Mouse (Mus musculus): ENCODE data around the gene Snx22. TPM values are rescaled to one million over a fixed set of nuclear protein-coding genes. Genes with fewer than 3 reads are reported as not detected.

The Snx22 gene
- polyA plus RNA-seq (2014; fragmentation: Nextera tagmentation; extraction: Ambion mirVana): 6.5 and 7.0 TPM in 2 replicates

DNA sequence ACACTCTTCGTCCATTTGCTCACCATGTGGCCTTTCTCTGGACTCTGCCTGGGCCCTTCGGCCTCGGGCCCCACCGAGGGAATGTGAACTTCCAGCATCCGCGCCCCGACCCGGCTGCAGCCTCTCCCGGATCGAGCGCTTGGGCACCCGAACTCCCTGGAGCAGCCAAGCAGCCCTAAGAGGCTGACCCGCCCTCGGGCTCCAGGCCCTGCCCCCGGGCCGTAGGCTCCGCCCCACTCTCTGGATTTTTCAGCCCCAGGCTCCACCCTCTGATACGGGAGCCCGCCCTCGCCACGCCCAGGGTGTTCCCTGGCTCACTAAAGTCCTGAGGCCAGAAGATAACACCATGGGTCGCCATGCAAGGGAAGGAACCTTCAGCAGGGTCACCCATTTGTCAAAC is at the start of gene Snx22:
Snx22 (minus strand) TSS at position 137 of the 400 bp plus-strand sequence.
- Histone ChIP-seq H3K9ac (ENCODE audit: low read depth, low read length) (peak within 1 kb of the TSS; percentile 73), H3K4me3 (ENCODE audit: low read depth, low read length) (peak within 1 kb of the TSS; percentile 71), H3K9me3 (ENCODE audit: control insufficient read depth, low read length) (no peaks in the 10 kb centered on the region), H3K4me1 (replicated peaks; ENCODE audit: control insufficient read depth, insufficient read depth, low read length) (peaks cover 14% of the 10 kb centered on the region), H3K27ac (ENCODE audit: low read depth, low read length) (peak within 1 kb of the TSS; percentile 46), H3K4me2 (peak within 1 kb of the TSS; percentile 99), H3K36me3 (ENCODE audit: control insufficient read depth, insufficient read depth, low read length) (peaks cover 15% of the 10 kb centered on the region), H3K27me3 (replicated peaks; ENCODE audit: control insufficient read depth, insufficient read depth, low read length) (peaks cover 25% of the 10 kb centered on the region)
- ATAC-seq (replicated peaks; ENCODE audit: low FRiP score) (peak; percentile 97), DNase-seq (ENCODE audit: low spot score) (peak; percentile 90)
- under 1% methylated on average over 22 of the region's 22 CpGs for WGBS

- no peak overlapping the region for H3K27ac ChIP-seq (ENCODE audit: low read depth, low read length)
Observed at GRCm38 (mm10) chr9:66116890-66117289, 47.4 kb upstream of the Snx22 start.

GRCm38 (mm10) chr9:66114341-66114740 is 44.8 kb upstream of the Snx22 start:
- H3K9me3 ChIP-seq (ENCODE audit: control insufficient read depth, low read length): no peaks in the 10 kb centered on the region
- H3K4me2 ChIP-seq: no peak overlapping the region
- 57% methylated on average over 3 of the region's 3 CpGs for WGBS
- H3K36me3 ChIP-seq (ENCODE audit: control insufficient read depth, insufficient read depth, low read length): peaks cover 7% of the 10 kb centered on the region; the same call in 1 of the 2 replicates
- DNase-seq (ENCODE audit: low spot score) (no peak), ATAC-seq (replicated peaks; ENCODE audit: low FRiP score) (no peak)
- H3K27me3 ChIP-seq (replicated peaks; ENCODE audit: control insufficient read depth, insufficient read depth, low read length): no peaks in the 10 kb centered on the region
- H3K27ac ChIP-seq (ENCODE audit: low read depth, low read length): no peak overlapping the region
- H3K4me1 ChIP-seq (replicated peaks; ENCODE audit: control insufficient read depth, insufficient read depth, low read length): peaks cover 8% of the 10 kb centered on the region; the same call in 1 of the 2 replicates
- no peak overlapping the region for H3K9ac ChIP-seq (ENCODE audit: low read depth, low read length)
- H3K4me3 ChIP-seq (ENCODE audit: low read depth, low read length): no peak overlapping the region

More at GRCm38 (mm10) chr9:66116890-66117289, 47.4 kb upstream of the Snx22 start:
- ATAC-seq (replicated peaks; ENCODE audit: low FRiP score) (no peak), DNase-seq (ENCODE audit: low spot score) (no peak)
- Histone ChIP-seq H3K9ac (ENCODE audit: low read depth, low read length) (no peak overlapping the region), H3K27me3 (replicated peaks; ENCODE audit: control insufficient read depth, insufficient read depth, low read length) (no peaks in the 10 kb centered on the region), H3K36me3 (ENCODE audit: control insufficient read depth, insufficient read depth, low read length) (peaks cover 4% of the 10 kb centered on the region; the same call in 1 of the 2 replicates), H3K4me3 (ENCODE audit: low read depth, low read length) (no peak overlapping the region), H3K4me2 (no peak overlapping the region), H3K9me3 (ENCODE audit: control insufficient read depth, low read length) (no peaks in the 10 kb centered on the region), H3K4me1 (replicated peaks; ENCODE audit: control insufficient read depth, insufficient read depth, low read length) (peaks cover 13% of the 10 kb centered on the region)
- 76% methylated on average over 8 of the region's 8 CpGs for WGBS

GRCm38 (mm10) chr9:66110611-66111379 is 41.3 kb upstream of the Snx22 start:
- 87% methylated on average over 8 of the region's 8 CpGs for WGBS
- no peak for DNase-seq (ENCODE audit: low spot score)
- Histone ChIP-seq H3K4me3 (ENCODE audit: low read depth, low read length) (no peak overlapping the region), H3K9ac (ENCODE audit: low read depth, low read length) (no peak overlapping the region), H3K9me3 (ENCODE audit: control insufficient read depth, low read length) (no peaks in the 10 kb centered on the region), H3K4me2 (no peak overlapping the region), H3K27ac (ENCODE audit: low read depth, low read length) (no peak overlapping the region), H3K27me3 (replicated peaks; ENCODE audit: control insufficient read depth, insufficient read depth, low read length) (no peaks in the 10 kb centered on the region), H3K4me1 (replicated peaks; ENCODE audit: control insufficient read depth, insufficient read depth, low read length) (peaks cover 3% of the 10 kb centered on the region; the same call in 1 of the 2 replicates), H3K36me3 (ENCODE audit: control insufficient read depth, insufficient read depth, low read length) (peaks cover 10% of the 10 kb centered on the region; the same call in 1 of the 2 replicates)
- ATAC-seq (replicated peaks; ENCODE audit: low FRiP score): no peak

DNA sequence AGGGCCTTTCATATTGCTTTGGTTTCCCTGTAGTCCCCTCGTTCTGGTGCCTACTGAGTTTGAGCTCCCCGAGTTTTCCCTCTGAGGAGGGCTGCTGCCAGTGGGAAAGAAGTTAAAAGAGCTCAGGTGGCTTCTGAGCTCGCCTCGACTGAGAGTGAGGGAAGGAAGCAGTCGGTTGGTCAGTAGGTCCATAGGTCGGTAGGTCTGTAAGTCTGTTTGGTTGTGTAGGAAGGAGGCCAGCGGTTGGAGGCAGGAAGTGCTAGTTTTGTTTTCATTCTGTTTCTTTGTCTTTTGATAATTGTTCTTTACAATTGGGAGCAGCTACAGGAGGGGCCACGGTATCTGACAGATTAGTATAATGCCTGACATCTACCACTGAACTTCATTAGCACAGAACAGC is 40.6 kb upstream of the Snx22 start:
- H3K9me3 ChIP-seq (ENCODE audit: control insufficient read depth, low read length): no peaks in the 10 kb centered on the region
- ATAC-seq (replicated peaks; ENCODE audit: low FRiP score): no peak
- no peak overlapping the region for H3K27ac ChIP-seq (ENCODE audit: low read depth, low read length)
- peaks cover 14% of the 10 kb centered on the region for H3K36me3 ChIP-seq (ENCODE audit: control insufficient read depth, insufficient read depth, low read length)
- H3K4me2 ChIP-seq: no peak overlapping the region
- H3K27me3 ChIP-seq (replicated peaks; ENCODE audit: control insufficient read depth, insufficient read depth, low read length): no peaks in the 10 kb centered on the region
- 70% methylated on average over 8 of the region's 8 CpGs for WGBS
- no peak for DNase-seq (ENCODE audit: low spot score)
- no peak overlapping the region for H3K4me3 ChIP-seq (ENCODE audit: low read depth, low read length)
- H3K9ac ChIP-seq (ENCODE audit: low read depth, low read length): no peak overlapping the region
- H3K4me1 ChIP-seq (replicated peaks; ENCODE audit: control insufficient read depth, insufficient read depth, low read length): peaks cover 3% of the 10 kb centered on the region; the same call in 1 of the 2 replicates

DNA sequence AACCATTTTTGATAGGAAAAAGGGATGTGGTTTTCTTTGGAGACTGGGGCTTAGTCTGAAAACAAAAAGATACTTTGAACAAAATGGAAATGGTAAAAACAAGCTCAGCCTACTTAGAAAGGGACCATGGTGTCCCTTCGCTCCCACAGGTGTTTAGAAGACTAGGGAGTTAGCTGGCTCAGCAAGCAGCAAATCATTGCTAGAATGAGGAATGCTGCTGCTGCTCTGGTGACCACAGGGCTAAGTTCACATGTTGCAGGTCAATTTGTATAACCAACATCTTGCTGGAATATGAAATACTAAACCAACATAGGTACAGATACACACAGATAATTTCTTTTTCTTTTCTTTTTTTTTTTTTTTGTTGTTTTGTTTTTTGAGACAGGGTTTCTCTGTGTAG is 40.1 kb upstream of the Snx22 start:
- DNase-seq (ENCODE audit: low spot score) (no peak), ATAC-seq (replicated peaks; ENCODE audit: low FRiP score) (no peak)
- H3K36me3 ChIP-seq (ENCODE audit: control insufficient read depth, insufficient read depth, low read length): peaks cover 14% of the 10 kb centered on the region
- H3K27ac ChIP-seq (ENCODE audit: low read depth, low read length): no peak overlapping the region
- no peak overlapping the region for H3K9ac ChIP-seq (ENCODE audit: low read depth, low read length)
- H3K4me2 ChIP-seq: no peak overlapping the region
- H3K27me3 ChIP-seq (replicated peaks; ENCODE audit: control insufficient read depth, insufficient read depth, low read length): no peaks in the 10 kb centered on the region
- peaks cover 3% of the 10 kb centered on the region; the same call in 1 of the 2 replicates for H3K4me1 ChIP-seq (replicated peaks; ENCODE audit: control insufficient read depth, insufficient read depth, low read length)
- WGBS: 100% methylated on average over 1 of the region's 1 CpGs
- H3K4me3 ChIP-seq (ENCODE audit: low read depth, low read length): no peak overlapping the region
- H3K9me3 ChIP-seq (ENCODE audit: control insufficient read depth, low read length): no peaks in the 10 kb centered on the region

GRCm38 (mm10) chr9:66105168-66105567 is 35.6 kb upstream of the Snx22 start:
- DNase-seq (ENCODE audit: low spot score): no peak
- 90% methylated on average over 8 of the region's 8 CpGs for WGBS
- H3K4me2 ChIP-seq: no peak overlapping the region
- H3K36me3 ChIP-seq (ENCODE audit: control insufficient read depth, insufficient read depth, low read length): peaks cover 38% of the 10 kb centered on the region
- H3K27me3 ChIP-seq (replicated peaks; ENCODE audit: control insufficient read depth, insufficient read depth, low read length): no peaks in the 10 kb centered on the region
- H3K9ac ChIP-seq (ENCODE audit: low read depth, low read length): no peak overlapping the region
- no peaks in the 10 kb centered on the region for H3K4me1 ChIP-seq (replicated peaks; ENCODE audit: control insufficient read depth, insufficient read depth, low read length)
- no peaks in the 10 kb centered on the region for H3K9me3 ChIP-seq (ENCODE audit: control insufficient read depth, low read length)
- ATAC-seq (replicated peaks; ENCODE audit: low FRiP score): no peak
- no peak overlapping the region for H3K27ac ChIP-seq (ENCODE audit: low read depth, low read length)
- no peak overlapping the region for H3K4me3 ChIP-seq (ENCODE audit: low read depth, low read length)

DNA sequence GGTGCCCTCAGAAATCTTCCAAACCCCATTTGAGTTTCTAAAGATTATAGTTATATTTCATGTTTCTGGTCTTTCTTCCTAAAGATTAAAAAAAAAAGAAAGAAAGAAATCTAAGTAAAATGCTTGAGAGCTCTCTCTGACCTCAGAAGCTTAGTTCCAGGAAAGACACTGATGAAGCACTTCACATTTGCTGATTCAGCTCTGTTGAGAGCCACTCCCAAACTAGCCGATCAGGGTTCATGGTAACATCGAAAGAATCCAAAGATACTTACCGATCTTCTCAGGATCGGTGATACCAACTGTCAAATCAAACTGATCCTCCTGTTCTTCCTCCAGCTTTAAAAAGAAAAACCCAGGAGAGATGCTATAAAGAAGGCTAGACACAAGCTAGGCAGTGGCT is 35.1 kb upstream of the Snx22 start:
- Histone ChIP-seq H3K9ac (ENCODE audit: low read depth, low read length) (no peak overlapping the region), H3K4me3 (ENCODE audit: low read depth, low read length) (no peak overlapping the region), H3K4me2 (no peak overlapping the region), H3K27me3 (replicated peaks; ENCODE audit: control insufficient read depth, insufficient read depth, low read length) (no peaks in the 10 kb centered on the region), H3K36me3 (ENCODE audit: control insufficient read depth, insufficient read depth, low read length) (peaks cover 38% of the 10 kb centered on the region), H3K4me1 (replicated peaks; ENCODE audit: control insufficient read depth, insufficient read depth, low read length) (no peaks in the 10 kb centered on the region), H3K27ac (ENCODE audit: low read depth, low read length) (no peak overlapping the region), H3K9me3 (ENCODE audit: control insufficient read depth, low read length) (no peaks in the 10 kb centered on the region)
- ATAC-seq (replicated peaks; ENCODE audit: low FRiP score): no peak
- 90% methylated on average over 4 of the region's 4 CpGs for WGBS
- no peak for DNase-seq (ENCODE audit: low spot score)

GRCm38 (mm10) chr9:66102668-66103067 is 33.1 kb upstream of the Snx22 start:
- no peak overlapping the region for H3K4me3 ChIP-seq (ENCODE audit: low read depth, low read length)
- ATAC-seq (replicated peaks; ENCODE audit: low FRiP score) (no peak), DNase-seq (ENCODE audit: low spot score) (no peak)
- no peak overlapping the region for H3K27ac ChIP-seq (ENCODE audit: low read depth, low read length)
- no peaks in the 10 kb centered on the region for H3K4me1 ChIP-seq (replicated peaks; ENCODE audit: control insufficient read depth, insufficient read depth, low read length)
- 92% methylated on average over 6 of the region's 6 CpGs for WGBS
- H3K27me3 ChIP-seq (replicated peaks; ENCODE audit: control insufficient read depth, insufficient read depth, low read length): no peaks in the 10 kb centered on the region
- peaks cover 37% of the 10 kb centered on the region for H3K36me3 ChIP-seq (ENCODE audit: control insufficient read depth, insufficient read depth, low read length)
- H3K9me3 ChIP-seq (ENCODE audit: control insufficient read depth, low read length): no peaks in the 10 kb centered on the region
- H3K4me2 ChIP-seq: no peak overlapping the region
- H3K9ac ChIP-seq (ENCODE audit: low read depth, low read length): no peak overlapping the region

Data from liver, embryonic 11.5 days (tissue).